Mouse (Mus musculus) c-Kit-positive CD71-negative TER-119-negative erythroid progenitor cells, embryonic 14.5 days (primary cell): ENCODE results near the gene Dgki.

Experiments used
- DNase-seq: peaks from one replicate; pipeline ENCODE4 v3.0.0-alpha.2; 2013; ENCODE audit warnings: low read depth

Dgki gene

DNA sequence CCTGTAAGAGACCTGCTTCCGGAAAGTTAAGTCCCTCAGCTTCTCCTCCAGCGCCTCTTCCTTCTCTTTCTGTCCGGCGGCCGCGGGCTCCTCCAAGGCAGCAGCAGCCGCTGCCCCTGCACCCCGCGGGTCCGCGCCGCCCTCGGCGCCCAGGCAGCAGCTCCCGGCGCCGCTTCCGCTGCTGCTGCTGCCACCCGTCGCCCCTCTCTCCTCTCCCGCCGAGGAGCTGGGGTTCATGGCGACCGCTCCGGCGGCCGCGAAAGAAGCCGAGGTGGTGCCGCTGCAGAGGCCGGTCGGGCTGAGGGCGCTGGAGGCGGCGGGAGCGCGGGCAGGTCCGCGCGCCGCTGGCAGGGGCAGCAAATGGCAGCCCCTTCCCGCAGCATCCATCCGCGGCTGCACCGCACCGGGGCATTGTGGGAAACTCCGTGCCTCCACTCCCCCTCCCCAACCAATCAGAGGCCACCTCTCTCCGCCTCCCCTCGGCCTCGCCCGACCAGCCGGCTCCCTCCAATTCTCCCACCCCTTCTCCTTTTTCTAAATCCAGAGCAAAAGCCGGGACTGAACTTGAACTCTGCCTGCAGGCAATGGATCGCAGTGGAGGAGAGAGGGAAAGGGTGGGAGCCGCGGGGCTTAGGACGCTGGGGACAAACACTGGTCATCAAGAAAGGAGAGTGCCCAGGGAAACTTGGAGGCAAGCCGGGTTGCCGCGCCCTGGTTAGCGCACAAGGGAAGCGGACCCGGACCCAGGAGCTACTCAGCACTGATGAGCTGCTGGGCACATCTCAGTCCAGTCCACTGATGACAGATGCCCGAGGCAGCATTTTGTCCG is at the start of gene Dgki:
Gene Dgki (minus strand): TSS at position 623 of the 829 bp plus-strand sequence.
- no peak for DNase-seq

DNA sequence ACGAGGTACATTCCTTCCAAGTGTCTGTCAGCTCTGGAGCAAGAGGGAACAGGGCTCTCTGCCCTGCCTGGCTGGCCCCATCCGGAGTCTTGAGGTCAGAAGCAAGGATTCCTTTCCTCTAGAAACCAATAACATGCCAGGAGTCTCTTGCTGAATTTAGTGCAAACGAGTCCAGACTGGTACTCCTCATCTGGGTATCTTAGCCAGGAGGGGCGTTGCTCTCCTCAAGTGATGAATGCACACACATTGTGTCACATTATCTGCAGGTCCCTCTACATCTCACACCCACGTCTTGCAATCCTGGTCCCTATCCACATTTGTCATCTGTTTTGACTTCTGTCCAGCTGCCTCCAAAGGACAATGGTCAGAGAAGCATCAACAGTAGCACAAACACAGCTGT is 47.6 kb upstream of the Dgki start:
- no peak for DNase-seq

DNA sequence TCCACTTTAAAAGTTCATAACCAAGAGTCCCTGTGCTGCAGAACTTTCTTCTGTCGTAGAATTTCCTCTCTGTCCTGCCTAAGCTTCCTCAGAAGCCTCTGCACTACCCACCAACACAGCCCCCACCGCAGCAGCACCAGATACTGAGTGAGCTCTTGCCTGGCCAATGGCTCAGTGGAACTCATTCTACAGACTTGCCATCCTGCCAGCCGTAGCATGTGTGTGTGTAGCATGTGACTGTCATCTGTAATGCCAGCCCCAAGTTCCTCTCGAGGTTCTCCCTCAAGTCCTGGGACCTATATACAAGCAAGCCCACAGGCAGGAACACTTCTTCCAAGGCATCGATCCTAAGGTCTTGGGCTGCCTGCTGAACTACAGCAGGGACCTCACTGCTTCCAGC is 38.1 kb upstream of the Dgki start:
- no peak for DNase-seq

DNA sequence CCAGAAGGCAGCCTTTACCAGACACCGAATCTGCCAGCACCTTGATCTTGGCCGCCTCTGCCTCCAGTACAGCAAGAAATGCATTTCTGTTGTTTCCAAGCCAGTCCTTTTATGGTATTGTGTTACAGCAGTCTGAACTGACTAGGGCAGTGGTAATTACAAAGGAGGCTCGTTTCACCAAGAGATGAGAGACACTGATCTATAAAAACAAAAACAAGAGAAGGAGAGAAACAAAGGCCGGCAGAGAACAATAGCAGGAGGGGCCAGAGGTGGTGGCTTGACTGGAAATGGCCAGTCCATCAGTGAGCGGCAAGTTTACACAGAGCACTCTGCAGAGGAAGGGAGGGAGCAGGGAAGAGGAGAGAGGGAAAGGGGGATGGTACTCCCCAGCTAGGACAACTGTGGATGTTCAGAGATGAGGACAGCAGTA is 36.9 kb upstream of the Dgki start:
- no peak for DNase-seq

DNA sequence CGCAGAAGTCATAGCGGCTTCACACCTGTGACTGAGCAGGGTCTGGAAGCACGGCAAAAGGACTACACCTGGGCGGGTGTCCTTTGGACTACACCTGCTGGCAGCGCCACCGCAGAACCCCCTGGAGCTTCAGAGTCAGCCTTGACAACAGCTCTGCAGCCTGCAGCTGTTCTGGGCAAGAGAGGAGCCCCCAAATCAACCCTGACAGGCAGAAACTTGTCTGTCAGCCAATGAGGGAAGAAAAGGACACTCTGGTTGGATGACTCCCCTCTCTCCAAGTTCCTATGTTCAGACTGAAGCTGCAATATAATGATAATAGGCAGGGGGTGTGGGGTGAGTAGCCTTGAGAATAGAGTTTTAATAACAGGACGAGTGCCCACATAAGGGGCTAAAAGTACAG is 36.4 kb upstream of the Dgki start:
- no peak for DNase-seq

DNA sequence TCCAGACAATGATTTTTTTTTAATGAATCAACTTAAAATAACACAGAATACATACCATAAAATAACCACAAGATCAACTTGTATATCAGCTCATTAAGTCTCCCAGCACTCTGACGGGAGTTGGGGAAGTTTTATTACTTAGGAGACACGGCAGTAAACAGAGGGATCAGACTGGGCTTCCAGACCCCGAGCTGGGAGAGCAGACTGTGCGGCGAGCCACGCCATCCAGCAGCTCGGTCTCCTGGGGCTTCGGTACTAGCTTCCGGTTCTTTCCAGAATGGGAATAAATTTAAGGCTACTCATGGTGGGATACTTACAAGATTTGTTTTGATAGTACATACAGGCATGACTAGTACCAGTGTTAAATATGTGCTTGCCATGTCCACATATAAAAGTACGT is 32.9 kb upstream of the Dgki start:
- no peak for DNase-seq

DNA sequence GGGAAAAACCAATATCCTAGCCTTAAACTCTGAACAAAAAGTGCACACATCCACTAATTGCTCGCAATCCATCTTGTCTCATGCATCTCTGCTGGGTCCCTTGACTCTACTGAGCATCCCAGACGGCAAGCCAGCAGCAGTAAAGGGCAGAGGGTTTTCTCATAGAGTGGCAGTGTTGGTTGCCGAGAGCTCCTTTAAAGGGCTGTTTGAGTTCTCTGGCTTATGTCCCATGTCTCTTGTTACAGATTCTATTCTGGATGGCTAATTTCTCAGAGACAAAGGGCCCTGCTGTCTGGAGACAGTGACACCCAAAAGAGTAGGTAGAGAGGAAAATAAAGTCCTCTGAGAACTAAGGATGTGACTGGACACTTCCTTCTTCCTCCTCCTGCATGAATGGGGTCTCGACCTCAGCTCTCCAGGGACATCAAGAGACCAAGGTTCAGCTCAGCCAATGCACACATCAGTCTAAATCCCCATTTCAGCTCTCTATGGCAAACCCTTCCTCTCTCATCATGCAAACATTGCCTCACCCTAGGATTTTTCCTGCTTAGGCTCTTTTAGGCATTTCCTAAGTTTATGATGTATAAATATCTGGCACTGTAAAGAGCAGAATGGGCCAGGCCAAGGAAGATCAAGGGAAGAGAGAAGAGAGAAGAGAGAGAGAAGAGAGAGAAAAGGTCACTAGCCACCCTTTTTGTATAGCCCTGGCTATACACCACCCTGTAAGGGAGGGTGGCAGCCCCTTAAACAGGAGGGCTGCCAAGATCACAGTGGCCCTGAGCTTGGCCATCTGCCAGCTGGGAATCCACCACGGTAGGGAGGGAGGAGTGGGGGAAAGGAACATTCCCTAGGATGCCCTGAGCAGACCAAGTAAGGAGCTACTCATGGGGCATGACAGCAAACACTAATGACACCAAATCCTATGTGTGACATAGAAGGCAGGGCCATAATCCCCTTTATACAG is 30.2 kb upstream of the Dgki start:
- DNase-seq, result no peak

DNA sequence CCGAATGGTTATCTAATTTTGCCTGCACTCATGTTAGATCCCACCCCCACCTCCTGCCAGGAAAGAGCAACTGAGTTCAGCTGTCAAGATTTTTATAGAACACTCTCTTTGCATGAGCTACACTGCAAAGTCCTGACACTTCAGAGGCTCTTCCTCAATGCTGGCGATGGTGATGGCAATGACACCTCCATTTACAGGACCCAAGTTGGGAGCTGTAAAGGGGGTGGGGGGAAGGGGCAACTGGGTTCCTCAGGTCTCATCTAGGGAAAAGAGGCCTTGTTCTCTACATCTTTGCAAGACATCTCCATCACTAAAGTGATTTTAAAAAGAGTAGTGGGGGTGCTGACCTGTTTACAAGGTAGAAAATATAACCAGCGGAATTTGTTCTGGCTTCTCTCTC is 29.4 kb upstream of the Dgki start:
- no peak for DNase-seq

DNA sequence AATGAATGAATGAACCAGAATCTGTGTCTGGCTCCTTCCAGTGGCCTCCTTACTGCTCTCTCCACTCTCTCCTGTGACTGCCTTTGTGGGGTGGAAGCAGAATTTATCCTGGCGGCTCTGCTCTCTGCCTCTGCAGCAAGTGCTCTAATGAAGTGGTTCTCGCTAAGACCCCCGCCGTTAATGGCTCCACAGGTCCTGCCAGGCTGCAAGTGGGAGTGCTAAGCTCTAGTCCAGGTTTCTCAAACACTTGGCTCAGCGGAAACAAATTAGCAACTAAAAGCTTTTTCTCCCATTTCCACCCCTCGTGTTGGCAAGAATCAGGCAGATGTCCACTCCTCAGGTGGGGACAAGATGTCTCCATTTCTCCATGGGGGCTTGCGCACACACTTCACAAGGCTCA is 28.7 kb upstream of the Dgki start:
- no peak for DNase-seq

DNA sequence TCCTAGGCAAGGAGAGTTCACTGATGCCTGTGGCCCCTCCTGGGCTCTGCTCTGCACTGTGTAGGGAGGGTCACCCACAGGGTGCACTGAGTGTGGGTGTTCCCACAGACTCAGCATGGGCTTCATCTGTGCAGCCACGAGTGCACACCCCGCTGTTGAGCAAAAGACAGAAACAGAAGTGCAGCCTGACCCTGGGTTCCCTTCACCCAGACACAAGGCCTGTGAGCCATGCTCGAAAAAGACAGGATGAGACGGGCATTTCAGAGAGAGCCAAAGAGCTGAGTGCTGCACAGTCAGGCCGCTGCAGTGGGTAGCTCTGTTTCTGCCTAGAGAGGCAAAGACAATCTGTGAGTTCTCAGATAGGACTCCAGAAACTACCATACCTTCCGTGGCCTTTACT is 27.5 kb upstream of the Dgki start:
- DNase-seq, result no peak

DNA sequence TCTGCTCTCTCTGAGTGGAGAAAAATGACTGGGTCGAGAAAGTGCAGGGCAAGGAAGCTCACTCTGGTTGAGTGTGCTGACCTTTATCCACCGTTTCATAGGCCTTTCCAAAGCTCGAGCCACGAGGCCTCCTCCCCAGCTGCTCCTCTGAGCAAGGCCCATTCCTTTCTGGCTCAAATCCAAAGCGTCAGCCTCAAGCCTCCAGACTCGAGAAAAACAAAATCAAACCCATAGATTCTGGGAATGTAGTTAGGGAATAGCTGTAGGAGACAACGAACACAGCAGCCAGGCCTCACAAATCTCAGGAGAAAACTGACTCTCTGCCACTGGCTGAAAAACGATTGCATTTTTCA is 26.6 kb upstream of the Dgki start:
- no peak for DNase-seq

DNA sequence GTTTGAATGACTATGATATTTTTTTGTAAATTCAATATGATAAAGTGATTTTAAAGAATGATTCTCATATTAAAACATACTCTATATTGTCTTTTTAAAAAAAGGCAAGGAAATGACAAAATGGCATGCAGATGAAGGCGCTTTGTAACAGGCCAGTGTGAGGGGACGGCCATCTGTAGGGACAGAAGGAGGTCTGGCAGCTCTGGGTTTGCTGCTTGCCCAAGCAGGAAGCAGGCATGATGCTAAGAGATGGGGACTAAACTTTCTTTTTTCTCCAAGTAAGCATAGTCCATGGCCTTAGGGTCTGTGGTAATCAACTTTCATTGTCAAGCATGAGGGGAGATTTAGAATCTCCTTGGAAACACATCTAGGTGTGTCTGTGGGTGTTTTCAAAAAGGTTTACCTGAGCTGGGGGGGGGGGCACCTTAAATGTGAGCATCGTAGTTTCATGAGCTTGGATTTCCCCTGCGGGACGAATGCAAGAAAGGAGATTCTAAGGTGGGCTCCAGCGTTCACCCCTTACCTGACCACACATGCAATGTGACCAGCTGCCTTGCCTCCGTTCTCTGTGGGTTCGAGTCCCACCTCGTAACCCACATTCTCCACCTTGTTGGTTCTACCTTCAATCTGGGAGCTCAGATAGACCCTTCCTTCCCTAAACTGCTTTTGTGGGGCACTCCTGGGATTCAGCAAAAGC is 26.1 kb upstream of the Dgki start:
- no peak for DNase-seq

DNA sequence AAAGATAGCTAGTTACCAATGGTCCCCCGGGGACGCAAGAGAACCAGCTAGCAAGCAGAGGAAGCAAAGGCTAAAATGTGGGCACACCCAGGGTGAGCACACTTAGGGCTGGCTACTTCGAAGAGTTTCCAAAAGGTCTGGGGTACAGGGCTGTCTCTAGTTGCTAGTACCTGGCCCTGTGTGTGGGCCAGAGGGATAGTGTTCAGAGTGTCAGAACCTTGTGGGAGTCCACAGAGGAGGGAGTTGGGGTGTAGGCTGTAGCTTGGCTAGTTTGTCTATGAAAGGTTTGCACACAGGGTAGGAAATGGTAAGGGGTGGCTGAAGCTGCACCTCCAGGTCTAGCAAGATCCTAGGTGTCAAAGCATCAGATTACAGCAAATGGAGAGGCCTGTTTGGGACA is 25.1 kb upstream of the Dgki start:
- no peak for DNase-seq

DNA sequence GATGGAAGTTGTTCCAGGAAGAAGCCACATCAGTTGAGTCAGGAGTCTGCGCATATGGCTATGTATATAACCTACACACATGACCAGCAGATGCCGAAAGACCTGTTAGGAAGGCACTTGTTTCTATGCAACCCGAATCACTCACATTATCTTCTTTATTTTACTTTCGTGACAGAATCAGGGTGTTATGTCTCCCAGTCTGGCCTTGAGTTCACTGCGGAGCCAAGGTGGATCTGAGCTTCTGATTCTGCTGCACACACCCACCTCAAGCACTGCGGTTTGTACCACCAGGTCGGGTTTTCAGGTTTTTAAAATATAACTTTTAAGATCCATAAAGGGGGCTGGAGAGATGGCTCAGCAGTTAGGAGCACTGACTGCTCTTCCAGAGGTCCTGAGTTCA is 22.7 kb upstream of the Dgki start:
- no peak for DNase-seq

DNA sequence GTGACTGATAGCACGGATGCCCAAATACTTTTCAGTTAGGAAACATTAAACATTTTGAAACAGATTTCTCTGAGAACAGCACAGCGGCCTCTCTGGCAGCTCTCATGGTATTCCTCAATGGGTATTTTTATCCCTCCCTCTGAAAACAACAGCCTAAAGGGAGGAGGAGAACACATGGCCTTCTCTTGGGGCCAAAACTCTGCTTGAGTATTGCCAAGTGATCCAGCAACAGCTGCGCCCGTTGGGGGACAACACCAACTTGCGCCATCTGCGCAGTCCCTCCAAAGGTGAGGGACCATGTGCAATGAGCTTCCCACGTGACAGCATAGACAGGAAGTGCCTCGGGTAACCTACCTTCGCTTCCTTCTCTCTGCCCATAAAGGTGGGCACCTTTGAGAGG is 22.1 kb upstream of the Dgki start:
- no peak for DNase-seq

DNA sequence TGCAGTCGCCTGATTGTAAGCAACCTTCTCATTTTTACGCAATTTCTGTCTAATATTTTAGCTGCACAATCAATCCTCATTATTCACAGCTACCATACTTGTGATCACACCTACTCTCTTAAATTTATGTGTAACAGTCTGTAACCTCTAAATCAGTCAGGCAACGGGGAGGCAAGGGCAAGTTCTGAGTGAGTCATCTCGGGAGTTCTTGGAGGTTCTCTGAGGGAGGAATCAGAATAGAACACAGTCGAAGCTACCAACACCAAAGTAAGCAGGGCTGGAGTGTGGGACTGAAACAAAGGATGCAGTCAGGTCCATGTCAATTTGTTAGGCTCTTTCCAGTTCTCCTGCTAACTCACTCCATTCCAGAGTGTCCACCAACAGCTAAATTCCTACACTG is 17.9 kb upstream of the Dgki start:
- no peak for DNase-seq

DNA sequence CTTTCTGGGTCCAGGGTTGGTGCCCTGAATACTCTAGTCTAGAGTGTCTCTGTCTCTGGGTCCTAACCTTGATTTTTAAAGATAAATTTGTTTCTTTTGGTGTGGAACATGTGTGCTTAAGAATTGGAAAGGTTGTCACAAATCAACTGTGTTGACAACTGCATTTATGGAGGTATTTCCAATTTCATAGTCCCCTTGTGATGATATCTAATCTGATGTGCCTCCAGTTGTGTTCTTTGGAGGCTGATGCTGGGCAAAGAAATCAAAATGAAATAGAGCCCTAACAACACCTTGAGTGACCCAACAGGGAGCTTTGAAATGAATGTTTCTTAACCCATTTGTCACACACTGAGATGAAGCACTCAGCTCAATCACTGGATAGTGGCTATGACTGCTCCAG is 15.5 kb upstream of the Dgki start:
- no peak for DNase-seq

DNA sequence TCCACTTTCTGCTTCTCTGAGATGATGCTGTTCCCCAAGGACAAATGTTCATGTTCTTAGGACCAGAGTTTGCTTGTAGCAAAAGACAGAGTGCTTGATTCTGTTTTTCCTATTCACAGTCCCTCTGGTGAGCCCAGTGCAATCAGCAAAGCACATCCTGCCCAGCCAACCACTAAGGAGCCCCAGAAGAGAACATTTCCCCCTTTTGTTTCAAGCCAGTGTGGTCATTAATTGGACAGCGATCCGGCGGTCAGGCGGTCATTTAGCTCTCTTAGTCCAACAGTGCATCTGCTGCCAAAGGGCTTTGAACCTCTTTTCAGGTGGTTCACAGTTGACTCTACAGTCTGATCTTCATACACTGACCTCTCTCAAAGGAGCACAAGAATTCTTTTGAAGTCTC is 10.6 kb upstream of the Dgki start:
- DNase-seq, result no peak

DNA sequence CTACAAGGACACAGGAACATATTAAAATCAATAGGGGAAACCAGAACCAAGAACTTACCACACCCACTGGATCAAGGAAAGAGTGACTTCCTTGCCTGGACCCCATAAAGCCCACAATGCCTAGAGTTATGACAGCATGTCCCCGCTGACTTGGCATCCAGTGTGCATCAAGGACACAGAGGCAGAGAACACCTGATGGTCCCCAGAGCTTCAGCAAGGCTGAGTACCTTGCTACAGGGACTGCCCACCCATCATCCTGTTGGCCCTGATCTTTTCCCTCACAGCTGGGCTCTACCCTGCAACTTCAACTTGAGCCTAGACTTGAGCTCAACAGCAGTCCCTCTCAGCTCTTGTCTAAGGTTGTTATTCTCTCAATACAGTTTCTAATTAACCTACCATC is 6.6 kb upstream of the Dgki start:
- DNase-seq, result no peak

DNA sequence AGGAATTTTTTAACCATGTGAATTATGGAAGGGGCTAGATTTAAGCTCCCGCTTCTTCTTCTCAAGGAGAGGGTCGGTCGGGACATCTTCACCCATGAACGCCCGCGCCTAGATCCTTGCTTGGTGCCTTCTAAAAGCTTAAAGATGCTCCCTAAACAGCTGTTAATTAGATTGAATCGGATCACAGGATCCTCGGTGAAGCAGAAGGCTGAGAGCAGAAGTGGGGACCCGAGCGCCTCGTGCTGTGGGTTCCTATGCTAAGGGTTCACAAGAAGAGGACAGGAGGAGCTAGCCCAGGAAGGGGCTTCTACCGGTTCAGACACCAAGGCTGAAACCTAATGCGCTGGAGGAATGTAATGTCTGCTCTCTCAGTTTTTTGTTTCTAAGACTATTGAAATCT is 508 bp upstream of the Dgki start:
- DNase-seq, result no peak

DNA sequence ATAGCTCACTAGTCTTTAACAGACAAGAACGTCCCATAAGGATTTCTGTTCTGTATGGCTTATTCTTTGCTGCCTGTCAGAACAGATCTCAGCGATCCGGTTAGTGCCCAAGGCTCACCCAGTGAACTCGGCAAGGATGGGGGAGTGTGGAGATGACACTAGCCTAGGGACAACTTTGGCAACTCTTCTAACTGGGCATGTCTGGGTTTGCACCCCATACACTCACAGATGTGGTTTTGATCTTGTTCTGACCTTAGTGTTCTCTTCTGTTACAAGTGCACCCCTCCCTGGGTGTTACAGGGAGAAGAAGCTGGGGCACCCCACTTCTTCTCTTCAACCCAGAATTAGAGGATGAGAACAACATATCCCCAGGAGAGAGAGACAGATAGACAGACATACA is 1.0 kb downstream of the Dgki start:
- no peak for DNase-seq

DNA sequence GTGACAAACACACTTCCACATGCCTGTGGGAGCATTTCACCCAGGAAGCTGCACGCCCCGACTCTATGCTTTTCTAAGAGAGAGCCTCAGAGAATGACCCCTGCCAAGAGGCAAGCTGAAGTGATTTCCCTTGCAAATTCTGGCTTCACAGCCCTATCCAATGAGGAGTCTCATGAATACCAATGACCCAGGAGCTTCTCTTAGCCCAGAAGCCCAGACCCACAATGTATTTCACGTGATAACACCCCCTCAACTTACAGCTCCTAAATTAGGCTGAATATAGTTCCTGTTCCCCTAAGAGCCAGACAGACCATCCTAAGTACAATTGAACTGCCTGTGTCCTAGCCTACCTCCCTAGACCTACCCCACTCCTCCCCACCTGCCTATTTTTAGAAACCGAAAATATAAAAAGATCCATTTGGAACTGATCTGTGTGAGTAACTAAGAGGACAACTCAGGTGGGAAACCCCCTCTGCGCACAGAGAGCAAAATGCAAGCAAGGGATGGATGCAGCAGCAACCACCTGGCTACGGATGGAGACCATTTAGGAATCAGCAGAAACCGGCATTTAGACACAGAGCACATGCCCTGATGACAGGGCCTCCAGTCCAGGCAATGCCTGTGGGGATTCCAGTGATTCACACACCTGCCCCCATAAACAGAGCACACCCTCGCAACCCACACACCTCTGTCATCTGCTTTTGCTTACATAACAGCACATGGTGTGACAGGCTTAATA is 2.1 kb downstream of the Dgki start:
- DNase-seq, result no peak
